Mouse (Mus musculus) brain, embryonic 14.5 days (tissue): ENCODE measurements around the gene Rufy1.

Experiments used
- CTCF ChIP-seq: fragments of 200-500 bp; IDR thresholded peaks from 2 replicates; pipeline ENCODE4 v1.5.1; 2012; ENCODE audit warnings: inconsistent platforms, mild to moderate bottlenecking, moderate library complexity, borderline replicate concordance; ENCODE audit not compliant: insufficient read depth, insufficient read length; ENCODE audit errors: extremely low read depth
- POLR2A ChIP-seq: fragments of 200-500 bp; IDR thresholded peaks from 2 replicates; pipeline ENCODE4 v1.6.1; 2012; ENCODE audit warnings: mild to moderate bottlenecking, inconsistent platforms, borderline replicate concordance; ENCODE audit not compliant: poor library complexity, insufficient read depth, insufficient read length, severe bottlenecking; ENCODE audit errors: extremely low read depth

- TF ChIP-seq POLR2A (no peak), CTCF (no peak)
Measured at GRCm38 (mm10) chr11:50397316-50397715, 33.6 kb downstream of the Rufy1 start.
